Mouse (Mus musculus) MEL (cell line): ENCODE results near the gene Sh3gl2. TPM values are rescaled to one million over a fixed set of nuclear protein-coding genes. Genes with fewer than 3 reads are reported as not detected.

Experiments used
- DNase-seq: peaks from one replicate; pipeline ENCODE4 v3.0.0; 2011; ENCODE audit warnings: low read depth, low spot score
- H3K27ac ChIP-seq: 2 replicates; pipeline ENCODE4 v1.5.1; 2012; ENCODE audit warnings: low read depth, mild to moderate bottlenecking, control low read depth, low read length, moderate library complexity; ENCODE audit not compliant: control insufficient read depth
- H3K27me3 ChIP-seq, 2 experiments: fragments of 150-350 bp in 1 of 2; sonication (generic) in 1 of 2; 2 replicates each; pipeline ENCODE4 v1.6.1; 2012; ENCODE audit warnings: low read length in 2 of 2, mild to moderate bottlenecking in 2 of 2, improper control_type of control experiment in 1 of 2, moderate library complexity in 1 of 2; ENCODE audit not compliant: insufficient read depth in 2 of 2, control insufficient read depth in 1 of 2
- H3K36me3 ChIP-seq, 2 experiments: 2 replicates each; pipeline ENCODE4 v1.6.1; 2012 to 2014; ENCODE audit warnings: low read length in 2 of 2, improper control_type of control experiment in 1 of 2, inconsistent platforms in 1 of 2, mild to moderate bottlenecking in 1 of 2; ENCODE audit not compliant: insufficient read depth in 2 of 2, control insufficient read depth in 1 of 2
- H3K4me1 ChIP-seq, 2 experiments: fragments of 150-350 bp in 1 of 2; sonication (generic) in 1 of 2; 2 replicates each; pipeline ENCODE4 v1.6.1; 2012; ENCODE audit warnings: low read length in 2 of 2, improper control_type of control experiment in 1 of 2, mild to moderate bottlenecking in 1 of 2; ENCODE audit not compliant: insufficient read depth in 2 of 2, control insufficient read depth in 1 of 2
- H3K4me3 ChIP-seq, 2 experiments: fragments of 150-350 bp in 1 of 2; sonication (generic) in 1 of 2; 2 replicates each; pipeline ENCODE4 v1.5.1; 2012; ENCODE audit warnings: low read depth in 2 of 2, low read length in 2 of 2, mild to moderate bottlenecking in 2 of 2, moderate library complexity in 2 of 2, control low read depth in 1 of 2, improper control_type of control experiment in 1 of 2; ENCODE audit not compliant: control insufficient read depth in 1 of 2, insufficient read depth in 1 of 2
- H3K79me2 ChIP-seq: 2 replicates; pipeline ENCODE4 v1.6.1; 2012; ENCODE audit warnings: mild to moderate bottlenecking, low read length, moderate library complexity; ENCODE audit not compliant: control insufficient read depth, poor library complexity, insufficient read depth
- H3K9ac ChIP-seq: 2 replicates; pipeline ENCODE4 v1.6.1; 2012; ENCODE audit warnings: low read depth, mild to moderate bottlenecking, control low read depth, low read length, moderate library complexity; ENCODE audit not compliant: control insufficient read depth, poor library complexity, severe bottlenecking
- H3K9me3 ChIP-seq: fragments of 150-350 bp; sonication (generic); replicated peaks from 2 replicates; pipeline ENCODE4 v1.6.1; 2012; ENCODE audit warnings: mild to moderate bottlenecking, low read length, improper control_type of control experiment, moderate library complexity; ENCODE audit not compliant: insufficient read depth
- CHD1 ChIP-seq: IDR thresholded peaks from 2 replicates; pipeline ENCODE4 v1.6.1; 2012; ENCODE audit warnings: low read depth, mild to moderate bottlenecking, inconsistent platforms, low read length, improper control_type of control experiment
- CHD2 ChIP-seq: IDR thresholded peaks from 2 replicates; pipeline ENCODE4 v1.6.1; 2011; ENCODE audit warnings: low read length, improper control_type of control experiment
- CTCF ChIP-seq, 3 experiments: IDR thresholded peaks in 2 of 3; conservative IDR thresholded peaks in 1 of 3; 2 replicates each; pipeline ENCODE4 v1.5.1; 2011 to 2012; ENCODE audit warnings: low read length in 3 of 3, low read depth in 2 of 3, mild to moderate bottlenecking in 2 of 3, improper control_type of control experiment in 1 of 3, inconsistent platforms in 1 of 3, mixed read lengths in 1 of 3, moderate library complexity in 1 of 3; ENCODE audit not compliant: control insufficient read depth in 1 of 3, insufficient read depth in 1 of 3, poor library complexity in 1 of 3, severe bottlenecking in 1 of 3
- ELF1 ChIP-seq: IDR thresholded peaks from 2 replicates; pipeline ENCODE4 v1.6.1; 2014; ENCODE audit warnings: low read depth, mild to moderate bottlenecking, inconsistent platforms, low read length, improper control_type of control experiment, moderate library complexity
- EP300 ChIP-seq, 2 experiments: IDR thresholded peaks; 2 replicates each; pipeline ENCODE4 v1.6.1; 2011; ENCODE audit warnings: improper control_type of control experiment in 2 of 2, low read length in 2 of 2, low read depth in 1 of 2, mild to moderate bottlenecking in 1 of 2
- GATA1 ChIP-seq: IDR thresholded peaks from 2 replicates; pipeline ENCODE4 v1.6.1; 2011; ENCODE audit warnings: low read depth, low read length, improper control_type of control experiment
- HCFC1 ChIP-seq: IDR thresholded peaks from 2 replicates; pipeline ENCODE4 v1.6.1; 2012; ENCODE audit warnings: low read depth, mild to moderate bottlenecking, inconsistent platforms, low read length, improper control_type of control experiment, moderate library complexity
- JUND ChIP-seq: IDR thresholded peaks from 2 replicates; pipeline ENCODE4 v1.6.1; 2011; ENCODE audit warnings: low read depth, mild to moderate bottlenecking, improper control_type of control experiment, low read length
- KAT2A ChIP-seq: conservative IDR thresholded peaks from 2 replicates; pipeline ENCODE4 v1.6.1; 2012; ENCODE audit warnings: low read depth, low read length, improper control_type of control experiment, inconsistent platforms
- MAX ChIP-seq: IDR thresholded peaks from 2 replicates; pipeline ENCODE4 v1.6.1; 2011; ENCODE audit warnings: low read length, improper control_type of control experiment
- MAZ ChIP-seq: IDR thresholded peaks from 2 replicates; pipeline ENCODE4 v1.6.1; 2012; ENCODE audit warnings: low read depth, mild to moderate bottlenecking, inconsistent platforms, low read length, improper control_type of control experiment
- MEF2A ChIP-seq: IDR thresholded peaks from 2 replicates; pipeline ENCODE4 v1.6.1; 2014; ENCODE audit warnings: low read depth, mild to moderate bottlenecking, inconsistent platforms, low read length, improper control_type of control experiment; ENCODE audit not compliant: poor library complexity, insufficient replicate concordance, severe bottlenecking; ENCODE audit errors: extremely low read depth
- MXI1 ChIP-seq: IDR thresholded peaks from 2 replicates; pipeline ENCODE4 v1.6.1; 2011; ENCODE audit warnings: mild to moderate bottlenecking, low read depth, low read length, improper control_type of control experiment
- MYB ChIP-seq: IDR thresholded peaks from 2 replicates; pipeline ENCODE4 v1.6.1; 2011; ENCODE audit warnings: mild to moderate bottlenecking, low read depth, low read length, improper control_type of control experiment
- MYC ChIP-seq: IDR thresholded peaks from 2 replicates; pipeline ENCODE4 v1.6.1; 2011; ENCODE audit warnings: low read depth, mild to moderate bottlenecking, low read length, improper control_type of control experiment, moderate library complexity
- NELFE ChIP-seq: IDR thresholded peaks from 2 replicates; pipeline ENCODE4 v1.6.1; 2011; ENCODE audit warnings: low read depth, low read length, improper control_type of control experiment
- NRF1 ChIP-seq: IDR thresholded peaks from 2 replicates; pipeline ENCODE4 v1.6.1; 2014; ENCODE audit warnings: low read depth, mild to moderate bottlenecking, inconsistent platforms, low read length, improper control_type of control experiment, moderate library complexity; ENCODE audit not compliant: poor library complexity, insufficient read depth, severe bottlenecking
- POLR2A ChIP-seq, 2 experiments: IDR thresholded peaks; 2 replicates each; pipeline ENCODE4 v1.6.1; 2011 to 2012; ENCODE audit warnings: low read length in 2 of 2, mild to moderate bottlenecking in 2 of 2, control low read depth in 1 of 2, improper control_type of control experiment in 1 of 2, low read depth in 1 of 2, moderate library complexity in 1 of 2; ENCODE audit not compliant: control insufficient read depth in 1 of 2, insufficient read depth in 1 of 2, poor library complexity in 1 of 2
- RAD21 ChIP-seq: IDR thresholded peaks from 2 replicates; pipeline ENCODE4 v1.6.1; 2011; ENCODE audit warnings: mild to moderate bottlenecking, low read depth, low read length, improper control_type of control experiment
- RCOR1 ChIP-seq: IDR thresholded peaks from 2 replicates; pipeline ENCODE4 v1.6.1; 2012; ENCODE audit warnings: low read depth, mild to moderate bottlenecking, inconsistent platforms, low read length, improper control_type of control experiment
- SIN3A ChIP-seq: IDR thresholded peaks from 2 replicates; pipeline ENCODE4 v1.6.1; 2012; ENCODE audit warnings: low read length, improper control_type of control experiment, inconsistent platforms
- SMC3 ChIP-seq: IDR thresholded peaks from 2 replicates; pipeline ENCODE4 v1.6.1; 2011; ENCODE audit warnings: low read depth, low read length, improper control_type of control experiment
- TAL1 ChIP-seq: IDR thresholded peaks from 2 replicates; pipeline ENCODE4 v1.6.1; 2012; ENCODE audit warnings: mild to moderate bottlenecking, inconsistent platforms, low read length, moderate library complexity, mixed read lengths
- TBP ChIP-seq: IDR thresholded peaks from 2 replicates; pipeline ENCODE4 v1.8.0; 2011; ENCODE audit warnings: low read depth, low read length, improper control_type of control experiment
- TCF12 ChIP-seq: IDR thresholded peaks from 2 replicates; pipeline ENCODE4 v1.6.1; 2014; ENCODE audit warnings: low read depth, mild to moderate bottlenecking, inconsistent platforms, low read length, improper control_type of control experiment, moderate library complexity
- UBTF ChIP-seq: IDR thresholded peaks from 2 replicates; pipeline ENCODE4 v1.6.1; 2012; ENCODE audit warnings: low read depth, mild to moderate bottlenecking, inconsistent platforms, low read length, improper control_type of control experiment, moderate library complexity, borderline replicate concordance; ENCODE audit not compliant: insufficient read depth
- ZC3H11A ChIP-seq: IDR thresholded peaks from 2 replicates; pipeline ENCODE4 v1.6.1; 2012; ENCODE audit warnings: low read depth, mild to moderate bottlenecking, inconsistent platforms, low read length, improper control_type of control experiment
- ZMIZ1 ChIP-seq: IDR thresholded peaks from 2 replicates; pipeline ENCODE4 v1.6.1; 2012; ENCODE audit warnings: low read depth, mild to moderate bottlenecking, inconsistent platforms, low read length, improper control_type of control experiment, moderate library complexity
- ZNF384 ChIP-seq: IDR thresholded peaks from 2 replicates; pipeline ENCODE4 v1.6.1; 2012; ENCODE audit warnings: low read depth, mild to moderate bottlenecking, inconsistent platforms, low read length, improper control_type of control experiment
- polyA plus RNA-seq, 2 experiments: library from polyadenylated mRNA; stranded (reverse) in 1 of 2; unstranded in 1 of 2; fragments of >175 nt in 1 of 2; fragments of >200 nt in 1 of 2; gene quantifications; 2 replicates each; pipeline versions ENCODE4 v1.2.1 to v1.2.4; 2012; ENCODE audit warnings: low replicate concordance in 2 of 2, low read depth in 1 of 2; ENCODE audit not compliant: insufficient read length in 2 of 2, insufficient read depth in 1 of 2, missing spikeins in 1 of 2
- total RNA-seq: library from RNA; depleted of rRNA; stranded (reverse); fragments of 300-350 nt; gene quantifications from 2 replicates; pipeline ENCODE4 v1.2.3, GENCODE M21; 2012

Gene Sh3gl2
- total and polyA plus RNA-seq, 3 experiments: not detected

DNA sequence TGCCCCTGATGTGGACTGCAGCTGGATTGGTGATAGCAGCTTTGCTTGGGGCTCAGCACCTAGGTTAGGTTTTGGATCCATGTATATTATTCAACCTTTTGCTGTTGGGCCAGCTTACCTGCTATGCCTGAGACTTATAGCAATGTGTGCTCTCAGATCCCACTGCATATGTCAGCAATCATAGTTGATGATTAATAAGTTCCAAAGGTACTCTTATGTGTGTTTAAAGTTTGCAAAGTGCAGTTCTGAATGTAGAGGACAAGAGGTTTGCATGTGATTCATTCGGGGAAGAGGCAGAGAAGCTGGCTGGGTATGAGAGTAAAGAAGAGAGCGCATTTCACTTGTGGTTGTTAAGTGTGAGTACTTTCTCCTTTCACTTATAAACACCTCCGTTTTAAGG is 43.7 kb downstream of the Sh3gl2 start:
- Histone ChIP-seq H3K4me1 (no peaks in the 10 kb centered on the region), H3K9ac (no peak overlapping the region), H3K79me2 (no peaks in the 10 kb centered on the region), H3K36me3 (no peaks in the 10 kb centered on the region), H3K4me3 (no peak overlapping the region), H3K27ac (no peak overlapping the region), H3K27me3 (no peaks in the 10 kb centered on the region), H3K9me3 (no peaks in the 10 kb centered on the region)
- no peak for TF ChIP-seq UBTF
- no peak for TF ChIP-seq HCFC1
- no peak for TF ChIP-seq TAL1
- TF ChIP-seq EP300 (IDR thresholded peaks at IDR 0.05; ENCODE audit: low read depth in 1 of 2, low read length in 2 of 2): no peak
- no peak for TF ChIP-seq ZC3H11A
- TF ChIP-seq CHD2: no peak
- TF ChIP-seq MAX: no peak
- TF ChIP-seq ZMIZ1: no peak
- no peak for TF ChIP-seq TBP
- no peak for TF ChIP-seq ZNF384
- TF ChIP-seq GATA1: no peak
- TF ChIP-seq MYB: no peak
- TF ChIP-seq NRF1: no peak
- TF ChIP-seq CTCF (IDR thresholded peaks at IDR 0.05 in 2 of 3, conservative IDR thresholded peaks at IDR 0.05 in 1 of 3; ENCODE audit: control insufficient read depth in 1 of 3, insufficient read depth in 1 of 3, low read depth in 2 of 3, low read length in 3 of 3, poor library complexity in 1 of 3, severe bottlenecking in 1 of 3): no peak
- no peak for TF ChIP-seq NELFE
- no peak for TF ChIP-seq KAT2A
- no peak for TF ChIP-seq TCF12
- TF ChIP-seq MEF2A: no peak
- TF ChIP-seq SMC3: no peak
- no peak for DNase-seq

DNA sequence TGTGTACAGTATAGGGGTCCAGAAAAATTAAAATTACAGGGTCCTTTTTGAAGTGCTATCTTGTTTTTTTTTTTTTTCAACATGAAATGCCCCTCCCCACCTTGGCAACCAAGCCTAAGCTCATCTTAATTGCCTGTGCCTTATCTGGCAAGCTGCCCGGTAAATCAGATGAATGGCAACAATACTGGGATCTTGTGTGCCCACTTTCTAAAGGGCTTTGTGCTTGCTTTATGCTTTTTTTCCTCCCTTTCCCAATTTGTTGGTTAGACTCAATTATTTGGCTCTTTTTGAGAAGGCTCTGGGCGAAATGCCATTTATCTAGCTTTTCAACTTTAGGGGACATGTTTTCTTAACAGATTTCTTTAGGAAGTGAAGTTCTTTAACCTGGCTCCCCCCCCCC is 45.3 kb downstream of the Sh3gl2 start:
- Histone ChIP-seq H3K79me2 (no peaks in the 10 kb centered on the region), H3K4me3 (no peak overlapping the region), H3K36me3 (no peaks in the 10 kb centered on the region), H3K9me3 (no peaks in the 10 kb centered on the region), H3K4me1 (no peaks in the 10 kb centered on the region), H3K9ac (no peak overlapping the region), H3K27me3 (no peaks in the 10 kb centered on the region), H3K27ac (no peak overlapping the region)
- DNase-seq: no peak
- TF ChIP-seq ZC3H11A (no peak), CHD1 (no peak), MXI1 (no peak), SIN3A (no peak), HCFC1 (no peak), RCOR1 (no peak), POLR2A (IDR thresholded peaks at IDR 0.05; ENCODE audit: control insufficient read depth in 1 of 2, insufficient read depth in 1 of 2, low read depth in 1 of 2, low read length in 2 of 2, poor library complexity in 1 of 2) (no peak), SMC3 (no peak), ZMIZ1 (no peak), RAD21 (no peak), JUND (no peak), UBTF (no peak), ELF1 (no peak), TAL1 (no peak), MEF2A (no peak), MYC (no peak), GATA1 (no peak), MAZ (no peak)
